Mouse (Mus musculus): Measurements from ENCODE around the gene Desi2.
"Not testable (repeated sequence)": the region's sequence is repeated elsewhere in the genome, so short reads cannot be mapped to it uniquely, and the experiment has no call there.

DNA sequence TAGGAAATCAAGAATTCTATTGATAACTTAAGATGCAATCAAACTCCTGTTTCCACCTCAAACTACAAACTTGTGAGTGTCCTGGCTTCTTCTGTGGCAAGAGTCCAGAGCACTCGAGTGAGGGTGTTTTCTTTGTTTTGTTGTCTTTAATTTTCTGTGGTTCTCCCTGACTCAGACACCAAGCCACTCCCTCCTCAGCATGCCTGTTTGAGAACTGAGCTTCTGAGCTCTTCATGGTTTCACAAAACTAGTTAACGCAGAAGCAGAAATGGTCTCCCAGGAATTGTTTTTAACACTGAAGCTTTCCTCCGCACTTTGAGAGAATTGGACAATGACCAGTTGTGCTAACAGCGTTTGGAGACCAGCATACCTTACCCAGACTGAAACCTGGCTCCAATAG is 40.3 kb upstream of the Desi2 start:
- TF ChIP-seq ETS1 (conservative IDR thresholded peaks at IDR 0.05; ENCODE audit: low read depth, low read length); NRF1 (IDR thresholded peaks at IDR 0.05; ENCODE audit: low read depth, low read length); CTCF (conservative IDR thresholded peaks at IDR 0.05 in 1 of 2, IDR thresholded peaks at IDR 0.05 in 1 of 2; ENCODE audit: low read depth in 2 of 2, low read length in 2 of 2); E2F4 (IDR thresholded peaks at IDR 0.05; ENCODE audit: insufficient replicate concordance, low read depth, low read length); POLR2A (IDR thresholded peaks at IDR 0.05; ENCODE audit: low read depth, low read length); MAX (IDR thresholded peaks at IDR 0.05; ENCODE audit: low read length); BHLHE40 (IDR thresholded peaks at IDR 0.05; ENCODE audit: low read depth, low read length); EP300 (IDR thresholded peaks at IDR 0.05; ENCODE audit: low read length); MXI1 (IDR thresholded peaks at IDR 0.05; ENCODE audit: low read depth, low read length); USF1 (IDR thresholded peaks at IDR 0.05; ENCODE audit: low read depth, low read length); PAX5 (IDR thresholded peaks at IDR 0.05; ENCODE audit: low read length); MAZ (IDR thresholded peaks at IDR 0.05; ENCODE audit: low read depth, low read length); NELFE (IDR thresholded peaks at IDR 0.05; ENCODE audit: low read depth, low read length); MAFK (IDR thresholded peaks at IDR 0.05; ENCODE audit: insufficient replicate concordance, low read length): not testable (repeated sequence)
